Mouse (Mus musculus) C2C12 (cell line): ENCODE data around the gene Zdhhc22. TPM values are rescaled to one million over a fixed set of nuclear protein-coding genes. Genes with fewer than 3 reads are reported as not detected.

Experiments
- H3K27me3 ChIP-seq: one replicate; pipeline ENCODE4 v1.6.1; 2011; ENCODE audit not compliant: control insufficient read depth, insufficient read depth, insufficient read length
- H3K36me3 ChIP-seq: one replicate; pipeline ENCODE4 v1.6.1; 2011; ENCODE audit not compliant: control insufficient read depth, insufficient read depth
- H3K4me3 ChIP-seq: one replicate; pipeline ENCODE4 v1.5.1; 2011; ENCODE audit warnings: mild to moderate bottlenecking, control low read depth; ENCODE audit not compliant: poor library complexity, insufficient read depth, severe bottlenecking
- H3K79me2 ChIP-seq: one replicate; pipeline ENCODE4 v1.6.1; 2011; ENCODE audit not compliant: control insufficient read depth, insufficient read depth
- H3K79me3 ChIP-seq: one replicate; pipeline ENCODE4 v1.6.1; 2011; ENCODE audit warnings: low read depth, control low read depth
- H3ac ChIP-seq: one replicate; pipeline ENCODE3; 2011; ENCODE audit warnings: low read depth; ENCODE audit not compliant: control insufficient read depth, insufficient read length
- CEBPB ChIP-seq: IDR thresholded peaks from one replicate; pipeline ENCODE4 v1.6.1; 2011; ENCODE audit warnings: low read depth, mild to moderate bottlenecking, control low read depth, moderate library complexity
- CTCF ChIP-seq: IDR thresholded peaks from one replicate; pipeline ENCODE4 v1.5.1; 2011; ENCODE audit not compliant: control insufficient read depth, insufficient read depth, insufficient read length
- FOSL1 ChIP-seq: IDR thresholded peaks from one replicate; pipeline ENCODE4 v1.8.0; 2011; ENCODE audit warnings: mild to moderate bottlenecking, low read length; ENCODE audit not compliant: poor library complexity, insufficient read depth, severe bottlenecking
- MAX ChIP-seq: IDR thresholded peaks from one replicate; pipeline ENCODE4 v1.6.1; 2011; ENCODE audit warnings: mild to moderate bottlenecking, control low read depth
- MYOD1 ChIP-seq: IDR thresholded peaks from one replicate; pipeline ENCODE4 v1.6.1; 2011; ENCODE audit warnings: low read depth; ENCODE audit not compliant: control insufficient read depth, insufficient read length
- MYOG ChIP-seq: IDR thresholded peaks from one replicate; pipeline ENCODE4 v1.6.1; 2011; ENCODE audit not compliant: control insufficient read depth, insufficient read length; ENCODE audit errors: extremely low read depth
- USF1 ChIP-seq: IDR thresholded peaks from one replicate; pipeline ENCODE4 v1.6.1; 2011; ENCODE audit warnings: low read depth, mild to moderate bottlenecking, control low read depth, moderate library complexity
- microRNA-seq: library from miRNA; unstranded; fragments of <30 nt; microRNA quantifications from one replicate; pipeline ENCODE4, GENCODE M21; 2019; ENCODE audit warnings: borderline microRNAs expressed
- polyA plus RNA-seq: library from polyadenylated mRNA; unstranded; fragments of >200 nt; fragmentation: generic; extraction: Trizol; gene quantifications from one replicate; pipeline ENCODE4 v1.2.1, GENCODE M21; 2012; ENCODE audit warnings: missing spikeins

The Zdhhc22 gene
- polyA plus RNA-seq, 1 experiment, result not detected

GRCm38 (mm10) chr12:86930934-86931729, 59.1 kb downstream of the Zdhhc22 start:
- no peaks in the 10 kb centered on the region for H3K79me2 ChIP-seq
- no peaks in the 10 kb centered on the region for H3K36me3 ChIP-seq
- no peaks in the 10 kb centered on the region for H3K79me3 ChIP-seq
- no peak for TF ChIP-seq FOSL1
- no peak for TF ChIP-seq CEBPB
- no peak for TF ChIP-seq USF1
- no peak for TF ChIP-seq MYOG
- TF ChIP-seq MAX, result no peak
- no peak for TF ChIP-seq MYOD1
- TF ChIP-seq CTCF, result no peak
- H3K27me3 ChIP-seq, result no peaks in the 10 kb centered on the region
- H3K4me3 ChIP-seq, result no peak overlapping the region
- no peak overlapping the region for H3ac ChIP-seq

Small RNAs within 50 kb of the gene (microRNA-seq; reads per million reads assigned to microRNA genes)
- not detected for gene Gm25847

Other genes with a start within 250 kb of the Zdhhc22 start
- 49.7 TPM for gene Irf2bpl, start 105.6 kb downstream of the Zdhhc22 start, polyA plus RNA-seq
- gene Cipc, start 43.4 kb downstream of the Zdhhc22 start, polyA plus RNA-seq, result 12.0 TPM
- gene Tmem63c, start 30.9 kb upstream of the Zdhhc22 start, polyA plus RNA-seq, result not detected
- gene Ngb, start 112.1 kb upstream of the Zdhhc22 start, polyA plus RNA-seq, result 0.06 TPM
- 28.4 TPM for gene Gstz1, start 156.7 kb upstream of the Zdhhc22 start, polyA plus RNA-seq
- gene Pomt2, start 157.5 kb upstream of the Zdhhc22 start, polyA plus RNA-seq, result 9.8 TPM
- 0.26 TPM for gene Samd15, start 209.3 kb upstream of the Zdhhc22 start, polyA plus RNA-seq
- gene Tmed8, start 210.0 kb upstream of the Zdhhc22 start, polyA plus RNA-seq, result 2.6 TPM
- gene Noxred1, start 248.3 kb upstream of the Zdhhc22 start, polyA plus RNA-seq, result 0.18 TPM